Mouse (Mus musculus): ENCODE measurements around the gene Gm49601.

The Gm49601 gene

GRCm38 (mm10) chr16:18626376-18626878 is at the start of gene Gm49601:
Gene Gm49601, minus strand, starts transcription at chr16:18626427.
- peak; percentile 79 to 88 for DNase-seq

- DNase-seq: no peak
Measured at GRCm38 (mm10) chr16:18673005-18673404, 46.8 kb upstream of the Gm49601 start.

GRCm38 (mm10) chr16:18672027-18672426 is 45.8 kb upstream of the Gm49601 start:
- DNase-seq: no peak

GRCm38 (mm10) chr16:18669914-18670313 is 43.7 kb upstream of the Gm49601 start:
- DNase-seq: no peak

- no peak for DNase-seq
Measured at GRCm38 (mm10) chr16:18658597-18658996, 32.4 kb upstream of the Gm49601 start.

GRCm38 (mm10) chr16:18655372-18656098 is 29.3 kb upstream of the Gm49601 start:
- no peak for DNase-seq

GRCm38 (mm10) chr16:18653290-18654160 is 27.3 kb upstream of the Gm49601 start:
- DNase-seq: no peak

GRCm38 (mm10) chr16:18649126-18649525 is 22.9 kb upstream of the Gm49601 start:
- no peak for DNase-seq

GRCm38 (mm10) chr16:18645329-18645728 is 19.1 kb upstream of the Gm49601 start:
- no peak for DNase-seq

- DNase-seq: no peak
Measured at GRCm38 (mm10) chr16:18644485-18644884, 18.3 kb upstream of the Gm49601 start.

GRCm38 (mm10) chr16:18643406-18643998 is 17.3 kb upstream of the Gm49601 start:
- DNase-seq: no peak

GRCm38 (mm10) chr16:18642897-18643296 is 16.7 kb upstream of the Gm49601 start:
- no peak for DNase-seq

GRCm38 (mm10) chr16:18642291-18642690 is 16.1 kb upstream of the Gm49601 start:
- DNase-seq: no peak

GRCm38 (mm10) chr16:18639382-18639929 is 13.2 kb upstream of the Gm49601 start:
- DNase-seq: no peak

- DNase-seq: no peak
Measured at GRCm38 (mm10) chr16:18638396-18638795, 12.2 kb upstream of the Gm49601 start.

- DNase-seq: no peak
Measured at GRCm38 (mm10) chr16:18636804-18637203, 10.6 kb upstream of the Gm49601 start.

- no peak for DNase-seq
Measured at GRCm38 (mm10) chr16:18636401-18636800, 10.2 kb upstream of the Gm49601 start.

GRCm38 (mm10) chr16:18633333-18633732 is 7.1 kb upstream of the Gm49601 start:
- no peak for DNase-seq

- DNase-seq: no peak
Measured at GRCm38 (mm10) chr16:18632816-18633215, 6.6 kb upstream of the Gm49601 start.

GRCm38 (mm10) chr16:18632059-18632458 is 5.8 kb upstream of the Gm49601 start:
- no peak for DNase-seq

GRCm38 (mm10) chr16:18631141-18631540 is 4.9 kb upstream of the Gm49601 start:
- DNase-seq: no peak

GRCm38 (mm10) chr16:18630291-18630690 is 4.1 kb upstream of the Gm49601 start:
- DNase-seq: no peak

All from kidney, postnatal 36 days (tissue).